Mouse (Mus musculus): Measurements from ENCODE around the gene Ttll6. TPM values are rescaled to one million over a fixed set of nuclear protein-coding genes. Genes with fewer than 3 reads are reported as not detected.
A peak's percentile ranks its signal among the peaks of the same experiment; 100 is the strongest.
"Not testable (repeated sequence)": the region's sequence is repeated elsewhere in the genome, so short reads cannot be mapped to it uniquely, and the experiment has no call there.

The Ttll6 gene
- 3.6 and 4.6 TPM in 2 replicates for polyA plus RNA-seq (2012; rRNA removed)

DNA sequence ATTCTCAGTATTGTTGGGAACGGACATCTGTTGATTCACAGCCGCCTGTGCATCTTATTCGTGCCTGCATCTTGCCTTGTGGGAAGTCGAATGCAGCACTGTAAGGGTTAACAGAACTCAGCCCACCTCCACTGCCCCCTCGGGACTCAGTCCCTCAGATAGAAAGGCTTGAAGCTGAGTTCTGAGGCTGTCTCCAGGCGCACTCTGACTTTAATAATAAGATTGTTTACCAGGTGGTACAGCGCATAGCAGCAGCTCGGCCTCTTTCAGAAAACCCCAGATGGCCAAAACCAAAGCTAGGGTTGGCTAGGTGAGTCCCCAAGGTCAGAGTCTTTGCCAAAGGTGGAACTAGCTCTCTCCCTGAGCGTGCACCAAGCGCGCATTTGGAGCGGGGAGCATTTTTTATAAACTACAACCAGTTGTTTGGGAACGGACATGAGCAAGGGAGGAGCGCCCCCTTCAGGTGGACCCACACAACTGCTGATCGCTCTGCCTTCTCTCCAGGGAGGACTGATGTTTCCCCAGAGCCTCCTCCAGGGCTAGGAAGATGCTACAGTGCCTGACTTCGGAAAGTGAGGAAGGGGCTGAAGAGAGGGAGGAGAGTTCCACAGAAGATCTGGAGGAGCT lies at the start of gene Ttll6:
Gene Ttll6 (plus strand): TSS at position 548 of the 627 bp plus-strand sequence.
- peak; percentile 30 for DNase-seq
- no peak within 1 kb of the TSS for H3K4me3 ChIP-seq (replicated peaks; ENCODE audit: extremely low read depth, low read depth, low read length)
- no peaks in the 10 kb centered on the region for H3K4me1 ChIP-seq (ENCODE audit: control insufficient read depth, insufficient read depth, low read length)
- WGBS = 20% methylated on average over 16 of the region's 16 CpGs
- TF ChIP-seq POLR2A (IDR thresholded peaks at IDR 0.05; ENCODE audit: borderline replicate concordance, extremely low read depth, low read depth, low read length) (no peak), CTCF (IDR thresholded peaks at IDR 0.05; ENCODE audit: insufficient read depth, low read length) (peak; percentile 72)

- Histone ChIP-seq H3K4me3 (replicated peaks; ENCODE audit: extremely low read depth, low read depth, low read length) (no peak overlapping the region), H3K4me1 (ENCODE audit: control insufficient read depth, insufficient read depth, low read length) (no peaks in the 10 kb centered on the region)
- no peak for TF ChIP-seq POLR2A (IDR thresholded peaks at IDR 0.05; ENCODE audit: borderline replicate concordance, extremely low read depth, low read depth, low read length)
- TF ChIP-seq CTCF (IDR thresholded peaks at IDR 0.05; ENCODE audit: insufficient read depth, low read length) = no peak
- 89% methylated on average over 6 of the region's 6 CpGs for WGBS
- no peak for DNase-seq
Observed at GRCm38 (mm10) chr11:96087981-96088380, 45.6 kb upstream of the Ttll6 start.

DNA sequence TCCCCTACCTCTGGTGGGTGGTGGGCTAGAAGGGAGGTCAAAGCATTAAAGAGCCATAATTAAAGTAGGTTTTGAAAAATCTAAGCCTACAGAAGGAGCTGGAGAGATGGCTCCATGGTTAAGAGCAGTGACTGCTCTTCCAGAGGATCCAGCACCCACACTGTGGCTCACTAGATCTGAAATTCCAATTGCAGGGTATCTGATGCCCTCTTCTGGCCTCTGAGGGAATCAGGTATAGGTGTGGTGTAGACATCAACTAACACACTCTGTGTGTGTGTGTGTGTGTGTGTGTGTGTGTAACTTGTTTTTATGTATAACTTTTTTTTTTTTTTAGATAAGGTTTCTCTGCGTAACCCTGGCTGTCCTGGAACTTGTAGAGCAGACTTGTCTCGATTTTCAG lies 42.5 kb upstream of the Ttll6 start:
- no peak for TF ChIP-seq POLR2A (IDR thresholded peaks at IDR 0.05; ENCODE audit: borderline replicate concordance, extremely low read depth, low read depth, low read length)
- no peak for TF ChIP-seq CTCF (IDR thresholded peaks at IDR 0.05; ENCODE audit: insufficient read depth, low read length)
- DNase-seq = no peak
- H3K4me1 ChIP-seq (ENCODE audit: control insufficient read depth, insufficient read depth, low read length) = no peaks in the 10 kb centered on the region
- 62% methylated on average over 2 of the region's 2 CpGs for WGBS
- H3K4me3 ChIP-seq (replicated peaks; ENCODE audit: extremely low read depth, low read depth, low read length) = no peak overlapping the region

- Histone ChIP-seq H3K4me1 (ENCODE audit: control insufficient read depth, insufficient read depth, low read length) (no peaks in the 10 kb centered on the region), H3K4me3 (replicated peaks; ENCODE audit: extremely low read depth, low read depth, low read length) (no peak overlapping the region)
- TF ChIP-seq POLR2A (IDR thresholded peaks at IDR 0.05; ENCODE audit: borderline replicate concordance, extremely low read depth, low read depth, low read length) (no peak), CTCF (IDR thresholded peaks at IDR 0.05; ENCODE audit: insufficient read depth, low read length) (no peak)
- no peak for DNase-seq
- 38% methylated on average over 7 of the region's 7 CpGs for WGBS
Observed at GRCm38 (mm10) chr11:96092674-96093291, 40.8 kb upstream of the Ttll6 start.

GRCm38 (mm10) chr11:96093361-96093760 lies 40.2 kb upstream of the Ttll6 start:
- TF ChIP-seq POLR2A (IDR thresholded peaks at IDR 0.05; ENCODE audit: borderline replicate concordance, extremely low read depth, low read depth, low read length) (no peak), CTCF (IDR thresholded peaks at IDR 0.05; ENCODE audit: insufficient read depth, low read length) (peak; percentile 91)
- DNase-seq = peak; percentile 28
- H3K4me1 ChIP-seq (ENCODE audit: control insufficient read depth, insufficient read depth, low read length) = no peaks in the 10 kb centered on the region
- whole genome bisulfite sequencing = 4% methylated on average over 3 of the region's 3 CpGs
- H3K4me3 ChIP-seq (replicated peaks; ENCODE audit: extremely low read depth, low read depth, low read length) = no peak overlapping the region

GRCm38 (mm10) chr11:96108376-96108775 lies 25.2 kb upstream of the Ttll6 start:
- WGBS = 51% methylated on average over 1 of the region's 1 CpGs
- TF ChIP-seq CTCF (IDR thresholded peaks at IDR 0.05; ENCODE audit: insufficient read depth, low read length) = no peak
- TF ChIP-seq POLR2A (IDR thresholded peaks at IDR 0.05; ENCODE audit: borderline replicate concordance, extremely low read depth, low read depth, low read length) = no peak
- H3K4me3 ChIP-seq (replicated peaks; ENCODE audit: extremely low read depth, low read depth, low read length) = no peak overlapping the region

GRCm38 (mm10) chr11:96110950-96111349 lies 22.6 kb upstream of the Ttll6 start:
- WGBS = 57% methylated on average over 2 of the region's 2 CpGs
- not testable (repeated sequence) for H3K4me1 ChIP-seq (ENCODE audit: control insufficient read depth, insufficient read depth, low read length); DNase-seq; H3K4me3 ChIP-seq (replicated peaks; ENCODE audit: extremely low read depth, low read depth, low read length)

More at GRCm38 (mm10) chr11:96108376-96108775, 25.2 kb upstream of the Ttll6 start:
- DNase-seq = no peak
- H3K4me1 ChIP-seq (ENCODE audit: control insufficient read depth, insufficient read depth, low read length) = no peaks in the 10 kb centered on the region

DNA sequence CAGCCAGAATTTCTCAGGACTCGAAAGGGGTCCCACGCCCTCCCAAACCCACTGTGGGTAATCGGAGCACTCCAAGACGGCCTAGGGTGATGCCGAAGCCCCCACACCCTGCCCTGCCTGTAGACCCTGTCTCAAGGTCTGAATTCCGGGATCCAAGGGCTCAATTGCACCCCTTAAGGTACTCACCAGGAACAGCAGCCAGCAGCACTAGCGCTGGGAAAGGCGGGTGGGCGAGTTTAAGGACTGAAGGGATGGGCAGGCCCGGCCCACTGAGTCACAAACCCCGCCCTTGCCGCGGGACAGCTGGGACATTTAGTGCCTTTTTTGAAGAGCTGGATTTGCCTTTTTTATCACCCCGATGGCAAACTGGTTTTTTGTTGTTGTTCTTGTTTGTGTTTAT lies 21.8 kb upstream of the Ttll6 start, which contains the start of gene Calcoco2:
Gene Calcoco2 (minus strand): TSS at position 214 of the 400 bp plus-strand sequence.
- H3K4me1 ChIP-seq (ENCODE audit: control insufficient read depth, insufficient read depth, low read length) = no peaks in the 10 kb centered on the region
- DNase-seq = no peak
- 45% methylated on average over 14 of the region's 14 CpGs for WGBS
- TF ChIP-seq POLR2A (IDR thresholded peaks at IDR 0.05; ENCODE audit: borderline replicate concordance, extremely low read depth, low read depth, low read length) (no peak), CTCF (IDR thresholded peaks at IDR 0.05; ENCODE audit: insufficient read depth, low read length) (no peak)
- no peak within 1 kb of the TSS for H3K4me3 ChIP-seq (replicated peaks; ENCODE audit: extremely low read depth, low read depth, low read length)

GRCm38 (mm10) chr11:96114077-96114476 lies 19.5 kb upstream of the Ttll6 start:
- no peak overlapping the region for H3K4me3 ChIP-seq (replicated peaks; ENCODE audit: extremely low read depth, low read depth, low read length)
- TF ChIP-seq CTCF (IDR thresholded peaks at IDR 0.05; ENCODE audit: insufficient read depth, low read length) = no peak
- TF ChIP-seq POLR2A (IDR thresholded peaks at IDR 0.05; ENCODE audit: borderline replicate concordance, extremely low read depth, low read depth, low read length) = no peak
- DNase-seq = no peak
- H3K4me1 ChIP-seq (ENCODE audit: control insufficient read depth, insufficient read depth, low read length) = no peaks in the 10 kb centered on the region
- WGBS = 35% methylated on average over 2 of the region's 2 CpGs

GRCm38 (mm10) chr11:96115416-96115815 lies 18.2 kb upstream of the Ttll6 start:
- TF ChIP-seq POLR2A (IDR thresholded peaks at IDR 0.05; ENCODE audit: borderline replicate concordance, extremely low read depth, low read depth, low read length) (no peak), CTCF (IDR thresholded peaks at IDR 0.05; ENCODE audit: insufficient read depth, low read length) (no peak)
- H3K4me3 ChIP-seq (replicated peaks; ENCODE audit: extremely low read depth, low read depth, low read length) = no peak overlapping the region
- no peak for DNase-seq
- no peaks in the 10 kb centered on the region for H3K4me1 ChIP-seq (ENCODE audit: control insufficient read depth, insufficient read depth, low read length)
- WGBS = 88% methylated on average over 6 of the region's 6 CpGs
